Mouse (Mus musculus): ENCODE data around the gene Slc25a43.
A peak's percentile ranks its signal among the peaks of the same experiment; 100 is the strongest.

DNA sequence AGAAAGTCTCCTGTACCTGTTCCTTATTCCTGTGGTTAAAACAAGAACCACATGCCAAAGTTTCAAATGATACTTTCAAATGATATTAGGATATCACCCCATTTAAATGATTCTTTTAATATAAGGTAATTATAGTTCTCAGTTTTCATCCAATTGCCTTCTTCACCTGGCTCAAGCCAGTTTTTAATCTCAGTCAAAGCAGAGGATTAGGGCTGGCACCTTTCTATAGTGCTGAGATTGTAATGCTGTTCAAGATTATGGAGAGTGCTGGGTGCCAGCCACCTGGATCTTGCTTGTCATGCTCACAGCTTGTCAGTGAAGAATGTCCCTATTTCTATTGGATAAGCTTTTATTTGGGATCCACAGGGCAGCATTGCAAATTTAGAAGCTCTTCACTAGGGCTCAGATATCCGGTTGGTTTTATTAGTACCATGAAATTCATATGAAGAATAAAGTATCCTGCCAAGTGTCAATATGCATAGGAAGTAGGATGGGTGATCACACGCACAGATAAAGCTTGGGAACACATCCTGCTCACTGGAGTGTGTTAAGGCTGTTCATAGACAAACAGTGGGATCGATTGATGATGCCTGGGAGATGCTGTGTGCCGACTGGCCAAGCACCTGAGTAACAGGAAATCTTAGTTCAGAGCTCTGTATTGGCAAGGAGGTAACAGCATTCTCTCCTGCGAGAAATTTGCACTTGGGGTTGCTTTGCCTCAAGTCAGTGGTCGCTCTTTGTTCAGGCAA is 55.8 kb downstream of the Slc25a43 start:
- TF ChIP-seq CHD2 (IDR thresholded peaks at IDR 0.05; ENCODE audit: low read depth, low read length): peak; percentile 7; the same call in 1 of the 2 replicates
- TF ChIP-seq ZC3H11A (IDR thresholded peaks at IDR 0.05; ENCODE audit: borderline replicate concordance, low read depth, low read length): no peak
- no peak for TF ChIP-seq ZNF384 (IDR thresholded peaks at IDR 0.05; ENCODE audit: low read depth, low read length)
- TF ChIP-seq MAFK (IDR thresholded peaks at IDR 0.05; ENCODE audit: insufficient read depth, low read depth, low read length): no peak
